Mouse (Mus musculus) liver, postnatal 0 days (tissue): Measurements from ENCODE around the gene Rpl21.

Experiments
- CTCF ChIP-seq: sonication (generic); IDR thresholded peaks from 2 replicates; pipeline ENCODE4 v1.5.1; 2016; ENCODE audit warnings: antibody characterized with exemption, low read depth
- EP300 ChIP-seq: IDR thresholded peaks from 2 replicates; pipeline ENCODE4 v1.6.1; 2016; ENCODE audit warnings: antibody characterized with exemption, low read depth, mild to moderate bottlenecking

GRCm38 (mm10) chr5:146857620-146858019 is 24.9 kb downstream of the Rpl21 start:
- TF ChIP-seq CTCF (no peak), EP300 (no peak)
